Mouse (Mus musculus): Measurements from ENCODE around the gene Gm10553. TPM values are rescaled to one million over a fixed set of nuclear protein-coding genes. Genes with fewer than 3 reads are reported as not detected.
"Not testable (repeated sequence)": the region's sequence is repeated elsewhere in the genome, so short reads cannot be mapped to it uniquely, and the experiment has no call there.

Gm10553 gene
- total RNA-seq (2015) (not detected in 2 replicates), total RNA-seq (2017) (not detected in 2 replicates)

DNA sequence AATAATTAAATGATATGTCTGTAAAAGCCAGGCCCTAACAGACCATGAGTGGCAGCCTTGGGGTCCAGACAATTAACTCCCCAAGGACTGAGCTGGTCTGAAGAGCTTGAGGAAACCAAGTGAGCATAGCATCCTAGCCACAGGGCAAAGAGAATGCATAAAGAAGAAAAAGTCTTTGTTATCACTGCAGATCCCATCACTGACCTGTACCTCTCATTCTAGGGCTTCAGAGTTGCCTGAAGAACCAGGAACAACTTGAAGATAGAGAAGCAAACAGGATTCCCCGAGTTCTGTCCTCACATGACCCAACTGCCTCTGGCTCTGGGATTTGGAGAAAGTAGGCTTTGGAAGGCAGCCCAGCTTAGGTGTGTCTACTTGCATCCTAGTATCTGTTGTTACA lies at the start of gene Gm10553:
Gene Gm10553 (plus strand): TSS at position 301 of the 400 bp plus-strand sequence.
- ATAC-seq (ENCODE audit: poor library complexity, severe bottlenecking), result not testable (repeated sequence)

GRCm38 (mm10) chr1:85071690-85072089 lies 28.3 kb upstream of the Gm10553 start:
- ATAC-seq (ENCODE audit: poor library complexity, severe bottlenecking), result not testable (repeated sequence)

DNA sequence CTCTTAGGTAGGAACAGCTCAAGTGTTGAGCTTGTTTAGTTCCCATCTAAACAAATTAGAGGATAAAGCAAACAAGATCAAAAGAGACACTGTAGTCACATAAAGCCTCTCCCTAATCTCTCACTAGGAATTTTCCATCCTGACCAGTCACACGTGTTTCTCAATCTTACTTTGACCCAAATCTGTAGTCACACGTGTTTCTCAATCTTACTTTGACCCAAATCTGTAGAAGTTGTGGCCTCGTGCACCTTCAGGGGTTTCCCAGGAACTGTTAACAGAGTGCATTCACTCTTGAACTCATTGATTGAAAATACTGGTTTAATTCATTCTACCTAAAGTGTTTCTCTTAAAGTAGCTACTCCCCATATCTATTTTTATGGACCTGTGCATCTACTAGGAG lies 26.9 kb upstream of the Gm10553 start:
- not testable (repeated sequence) for ATAC-seq (ENCODE audit: poor library complexity, severe bottlenecking)

GRCm38 (mm10) chr1:85084803-85085202 lies 15.2 kb upstream of the Gm10553 start:
- ATAC-seq (ENCODE audit: poor library complexity, severe bottlenecking), result not testable (repeated sequence)

DNA sequence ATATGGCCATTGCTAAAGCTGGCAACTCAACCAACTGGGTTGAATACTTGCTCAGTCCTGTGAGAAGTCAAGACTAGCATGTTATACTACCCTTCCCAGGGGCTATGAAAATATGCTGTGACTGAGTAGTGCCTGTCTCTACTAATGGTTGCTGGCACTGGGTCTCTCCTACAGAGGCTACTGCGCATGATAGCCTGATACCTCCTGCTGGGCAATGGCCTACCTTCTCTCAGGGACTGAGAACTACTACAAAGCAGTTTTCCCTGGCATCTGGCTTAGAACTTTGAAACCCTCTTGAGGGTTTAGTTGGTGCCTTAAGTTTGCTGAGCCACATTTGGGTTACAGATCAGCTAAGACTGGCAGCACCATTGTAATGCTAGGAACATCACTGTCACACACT lies 13.8 kb upstream of the Gm10553 start:
- ATAC-seq (ENCODE audit: poor library complexity, severe bottlenecking), result not testable (repeated sequence)

DNA sequence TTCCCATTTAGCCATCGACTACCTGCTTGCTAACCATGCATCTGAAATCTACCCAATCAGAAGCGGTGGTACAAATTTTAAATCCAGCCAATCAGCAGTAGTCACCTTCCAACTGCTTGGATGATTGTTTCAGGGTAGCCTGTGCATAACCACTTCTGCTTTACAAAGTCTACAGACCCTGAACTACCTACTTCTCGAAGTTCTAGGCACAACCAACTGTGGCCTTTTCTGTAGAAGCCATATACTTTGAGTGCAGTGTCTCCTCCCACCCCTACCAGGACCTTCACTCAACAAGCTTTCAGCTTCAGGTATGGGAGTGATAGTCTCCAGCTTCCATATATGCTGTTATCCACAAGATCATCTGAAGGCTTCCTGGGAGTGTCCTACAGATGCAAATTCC lies 7.8 kb upstream of the Gm10553 start:
- ATAC-seq (ENCODE audit: poor library complexity, severe bottlenecking), result not testable (repeated sequence)

DNA sequence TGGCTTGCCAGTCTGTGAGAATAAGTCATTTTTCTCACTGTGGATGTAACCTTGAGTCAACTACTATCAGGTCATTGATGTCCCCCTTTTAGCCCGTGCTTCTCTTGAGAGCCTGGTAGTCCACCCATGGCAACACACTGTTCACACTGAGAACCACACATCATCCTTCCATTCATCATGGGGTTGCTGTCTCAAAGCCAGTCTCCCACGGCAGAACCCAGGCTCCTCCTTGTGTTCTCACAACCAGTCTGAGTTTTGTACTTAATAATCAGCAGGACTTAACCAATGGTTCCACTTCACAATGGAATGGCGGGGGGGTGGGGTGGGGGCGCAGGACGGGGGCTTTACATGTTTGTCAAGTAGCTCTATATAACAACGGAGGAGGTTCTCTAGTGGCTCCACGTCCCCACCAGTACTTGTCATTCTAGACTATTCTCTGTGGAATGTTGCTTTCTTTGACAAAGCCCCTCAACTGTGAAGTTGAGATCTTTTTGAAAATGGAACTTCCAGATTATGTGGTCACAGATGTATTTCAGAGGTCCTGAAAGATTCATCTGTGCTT lies 6.9 kb upstream of the Gm10553 start:
- ATAC-seq (ENCODE audit: poor library complexity, severe bottlenecking), result not testable (repeated sequence)

- not testable (repeated sequence) for ATAC-seq (ENCODE audit: poor library complexity, severe bottlenecking)
These were observed 883 bp upstream of the Gm10553 start for GRCm38 (mm10) chr1:85099081-85099480.

GRCm38 (mm10) chr1:85101754-85102153 lies 1.8 kb downstream of the Gm10553 start:
- ATAC-seq (ENCODE audit: poor library complexity, severe bottlenecking), result not testable (repeated sequence)

- ATAC-seq (ENCODE audit: poor library complexity, severe bottlenecking), result not testable (repeated sequence)
These were observed 5.4 kb downstream of the Gm10553 start for GRCm38 (mm10) chr1:85105336-85105735.

- ATAC-seq (ENCODE audit: poor library complexity, severe bottlenecking), result not testable (repeated sequence)
These were observed 6.0 kb downstream of the Gm10553 start for GRCm38 (mm10) chr1:85106013-85106412.

DNA sequence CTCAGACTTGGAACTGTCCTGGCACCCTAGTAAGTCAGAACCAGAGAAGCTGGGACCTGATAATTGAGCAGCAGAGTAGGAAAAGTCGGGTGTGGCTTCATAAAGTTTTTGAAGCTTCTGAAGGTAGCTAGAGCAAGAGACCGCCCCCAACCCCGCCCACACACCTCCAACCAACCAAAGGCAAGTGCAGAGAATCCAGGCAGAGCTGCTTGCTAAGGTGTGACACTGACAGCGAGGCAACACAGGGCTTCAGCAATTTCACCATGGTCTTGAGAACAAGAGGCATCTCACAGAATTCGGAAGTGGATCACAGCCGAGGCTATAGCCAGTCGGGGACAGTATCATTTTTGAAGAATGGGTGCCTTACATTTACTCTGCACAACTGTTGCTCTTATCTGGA lies 9.8 kb downstream of the Gm10553 start, which contains the start of gene A530032D15Rik:
Gene A530032D15Rik (minus strand): TSS at position 101 of the 400 bp plus-strand sequence.
- not testable (repeated sequence) for ATAC-seq (ENCODE audit: poor library complexity, severe bottlenecking)

DNA sequence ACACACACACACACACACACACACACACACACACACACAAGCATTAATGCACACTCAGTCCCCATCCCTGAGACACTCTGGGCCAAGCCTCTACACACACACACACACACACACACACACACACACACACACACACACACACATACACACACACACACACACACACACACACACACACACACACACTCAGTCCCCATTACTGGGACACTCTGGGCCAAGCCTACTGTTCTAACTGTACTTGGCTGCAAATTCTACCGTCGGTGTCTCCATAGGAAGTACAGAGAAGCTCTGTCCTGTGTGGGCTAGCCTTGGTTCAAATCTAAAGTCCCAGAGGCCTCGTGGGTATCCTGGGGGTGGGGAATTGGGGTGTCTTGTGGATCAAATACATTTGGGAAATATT lies 10.9 kb downstream of the Gm10553 start:
- not testable (repeated sequence) for ATAC-seq (ENCODE audit: poor library complexity, severe bottlenecking)

DNA sequence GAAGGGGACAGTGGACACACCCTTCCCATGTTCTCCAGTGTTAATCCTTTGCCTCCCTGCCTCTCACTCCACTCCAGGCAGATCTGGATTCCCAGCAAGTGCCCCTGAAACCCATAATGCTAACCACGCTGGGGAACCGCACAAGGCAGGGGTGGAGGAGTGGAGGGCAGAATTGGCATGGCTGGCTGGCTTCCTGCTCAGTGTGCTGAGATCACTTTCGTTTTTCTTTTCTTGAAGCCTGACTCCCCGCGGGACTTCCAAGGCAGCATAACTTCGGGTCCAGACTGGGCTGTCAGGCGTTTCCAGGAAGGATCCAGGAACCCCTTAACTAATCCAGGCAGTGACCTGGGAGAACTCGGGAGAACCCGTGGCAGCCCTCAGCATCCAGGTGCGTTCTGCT lies 11.6 kb downstream of the Gm10553 start:
- ATAC-seq (ENCODE audit: poor library complexity, severe bottlenecking), result not testable (repeated sequence)

DNA sequence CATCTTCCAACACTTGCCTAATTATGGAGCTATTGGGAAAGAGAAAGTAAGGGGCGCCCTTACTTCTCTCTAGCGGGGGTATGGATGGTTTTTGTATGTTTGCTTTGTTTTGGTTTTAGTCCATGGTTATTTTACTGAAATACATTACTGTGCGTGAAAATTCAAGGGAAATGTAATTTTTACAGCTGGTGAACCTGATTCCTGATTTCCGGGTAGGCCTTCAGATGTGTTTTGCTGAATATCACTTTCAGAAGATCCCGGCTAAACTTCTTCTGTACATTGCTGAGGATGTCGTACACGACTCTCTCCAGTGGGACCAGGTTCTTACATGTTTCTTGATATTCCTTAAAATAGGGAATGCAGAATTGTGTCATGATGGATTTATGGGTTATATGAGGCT lies 12.3 kb downstream of the Gm10553 start:
- ATAC-seq (ENCODE audit: poor library complexity, severe bottlenecking), result not testable (repeated sequence)

GRCm38 (mm10) chr1:85112889-85113288 lies 12.9 kb downstream of the Gm10553 start:
- not testable (repeated sequence) for ATAC-seq (ENCODE audit: poor library complexity, severe bottlenecking)

- ATAC-seq (ENCODE audit: poor library complexity, severe bottlenecking), result not testable (repeated sequence)
These were observed 14.1 kb downstream of the Gm10553 start for GRCm38 (mm10) chr1:85114078-85114477.

DNA sequence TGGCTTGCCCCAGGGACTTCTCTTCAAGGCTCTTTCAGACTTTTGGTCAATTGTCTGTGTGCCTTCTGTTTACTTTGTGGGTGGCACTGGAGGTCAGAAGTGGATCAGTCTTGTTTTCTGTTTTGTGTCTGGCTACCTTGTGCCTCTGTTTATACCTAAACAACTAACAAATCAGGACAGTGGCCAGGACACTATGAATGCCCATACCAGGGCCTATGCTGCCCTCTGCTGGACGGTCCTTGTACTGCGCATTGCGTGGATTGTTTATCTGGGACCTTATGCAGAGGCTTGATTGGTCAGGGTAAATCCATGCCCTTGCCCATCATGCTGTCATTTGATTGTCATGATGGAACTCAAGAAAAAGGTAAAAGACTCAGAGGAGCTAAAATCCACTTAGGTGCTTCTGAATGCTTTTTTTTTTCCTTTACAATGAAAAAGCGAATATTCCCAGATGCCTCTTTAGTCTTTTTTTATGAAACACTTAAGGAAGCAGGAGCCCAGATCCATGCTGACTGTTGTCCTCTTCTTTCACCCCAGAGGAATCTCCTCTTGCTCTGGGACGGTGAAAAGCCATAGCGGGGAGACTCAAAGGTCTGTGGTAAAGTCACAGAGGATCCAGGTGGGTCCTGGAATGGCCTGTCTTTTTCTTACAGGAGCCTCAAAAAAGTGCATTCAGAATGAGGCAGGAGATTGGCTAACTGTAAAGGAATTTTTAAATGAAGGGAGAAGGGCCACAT lies 14.9 kb downstream of the Gm10553 start:
- ATAC-seq (ENCODE audit: poor library complexity, severe bottlenecking), result not testable (repeated sequence)

GRCm38 (mm10) chr1:85117537-85117936 lies 17.6 kb downstream of the Gm10553 start:
- ATAC-seq (ENCODE audit: poor library complexity, severe bottlenecking), result not testable (repeated sequence)

DNA sequence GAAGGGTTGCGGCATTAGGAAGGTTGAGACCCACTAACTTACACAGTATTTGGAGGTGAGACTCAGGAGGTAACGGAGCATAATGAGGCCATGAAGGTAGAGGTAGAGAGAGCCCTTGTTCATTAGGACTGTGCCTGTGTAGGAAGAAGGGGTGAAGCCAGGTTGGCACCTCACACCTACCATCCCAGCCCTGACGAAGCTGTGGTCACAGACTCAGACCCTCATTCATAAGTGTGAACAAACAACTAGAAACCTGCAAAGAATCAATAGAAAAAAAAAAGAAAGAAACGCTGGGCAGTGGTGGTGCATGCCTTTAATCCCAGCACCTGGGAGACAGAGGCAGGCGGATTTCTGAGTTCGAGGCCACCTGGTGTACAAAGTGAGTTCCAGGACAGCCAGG lies 18.4 kb downstream of the Gm10553 start:
- ATAC-seq (ENCODE audit: poor library complexity, severe bottlenecking), result not testable (repeated sequence)

DNA sequence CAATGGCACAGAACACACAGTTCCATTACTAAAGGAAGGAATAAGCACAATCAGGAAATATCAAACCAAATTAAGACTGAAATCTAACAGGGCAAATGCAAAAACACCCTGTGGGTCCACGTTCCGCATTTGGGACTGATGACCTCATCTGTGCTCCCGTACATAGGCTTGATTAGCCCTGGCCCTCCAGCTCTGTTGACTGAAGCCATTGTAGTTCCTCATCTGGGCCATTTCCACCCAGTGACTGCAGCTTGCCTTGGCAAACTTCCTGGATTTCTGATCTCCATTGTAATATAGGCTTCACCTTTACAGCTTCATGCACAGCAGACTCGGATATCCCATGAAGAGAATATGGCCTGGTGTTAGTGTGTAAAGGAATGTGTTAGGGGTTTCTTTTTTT lies 21.9 kb downstream of the Gm10553 start:
- not testable (repeated sequence) for ATAC-seq (ENCODE audit: poor library complexity, severe bottlenecking)

GRCm38 (mm10) chr1:85133671-85134070 lies 33.7 kb downstream of the Gm10553 start:
- ATAC-seq (ENCODE audit: poor library complexity, severe bottlenecking), result not testable (repeated sequence)
